In the genomic region with DNA sequence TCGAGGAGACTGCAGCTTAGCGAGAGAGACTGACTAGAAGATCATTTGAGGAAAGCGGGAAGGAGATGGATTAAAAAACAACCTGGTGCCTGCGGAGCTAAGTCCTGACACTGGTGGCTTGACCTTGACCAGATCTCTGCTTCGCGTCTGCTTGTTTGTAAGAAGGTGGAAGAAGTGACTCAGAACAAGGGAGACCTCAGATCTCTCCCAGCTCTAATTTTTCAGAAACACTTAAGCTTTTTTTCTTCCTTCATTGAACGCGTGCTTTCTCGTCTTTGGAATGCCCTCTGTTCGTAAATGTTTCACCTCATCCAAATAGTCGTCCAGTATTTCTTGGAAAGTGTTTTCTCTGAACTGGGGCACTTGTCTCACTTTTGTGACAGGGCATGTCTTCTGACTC, we compare ENCODE assay signal across 8 mouse cellular contexts. TPM values are rescaled to one million over a fixed set of nuclear protein-coding genes. Genes with fewer than 3 reads are reported as not detected.
A peak's percentile ranks its signal among the peaks of the same experiment; 100 is the strongest.
DNase-seq lines count a peak whose midpoint lies in the region; ATAC-seq and TF ChIP-seq lines count a peak whose summit lies in the region.

No protein-coding gene starts in this region.

- peaks cover 29% of the 10 kb centered on the region for H3K79me2 ChIP-seq in myocyte (ENCODE audit: control insufficient read depth, insufficient read depth)

- peak overlapping the region; percentile 71 for H3K4me2 ChIP-seq in heart, embryonic 14.5 days (ENCODE audit: low read length)
- peak overlapping the region; percentile 93 for H3K4me2 ChIP-seq in myocyte (ENCODE audit: low read depth)

- H3K27ac ChIP-seq in heart, embryonic 14.5 days (replicated peaks in 1 of 2; ENCODE audit: control insufficient read depth in 1 of 2, insufficient read depth in 1 of 2, low read depth in 2 of 2, low read length in 2 of 2), result peak overlapping the region; percentile 86 to 99
- peak overlapping the region; percentile 93 for H3K27ac ChIP-seq in embryonic facial prominence, embryonic 10.5 days (replicated peaks)

- no peak for DNase-seq in heart, postnatal 14 days
- DNase-seq in embryonic facial prominence, embryonic 10.5 days (ENCODE audit: low spot score), result no peak
- DNase-seq in kidney, postnatal 36 days, result peak; percentile 27 to 44
- DNase-seq in ovary, adult 18-20 months (ENCODE audit: low spot score), result no peak
- DNase-seq in frontal cortex, postnatal 25 days (ENCODE audit: low spot score in 2 of 2), result no peak
- DNase-seq in cerebellum, adult 9-11 months, result no peak

- peak overlapping the region; percentile 98 for H3K9ac ChIP-seq in heart, embryonic 14.5 days (ENCODE audit: low read length)

- no peaks in the 10 kb centered on the region for H3K27me3 ChIP-seq in heart, embryonic 14.5 days (ENCODE audit: control insufficient read depth, insufficient read depth, low read length)
- peaks cover 10% of the 10 kb centered on the region; the same call in 1 of the 2 replicates for H3K27me3 ChIP-seq in embryonic facial prominence, embryonic 10.5 days (replicated peaks; ENCODE audit: low read depth, poor library complexity, severe bottlenecking)
- H3K27me3 ChIP-seq in myocyte (ENCODE audit: control insufficient read depth, insufficient read depth, insufficient read length), result no peaks in the 10 kb centered on the region

- H3K36me3 ChIP-seq in heart, embryonic 14.5 days (ENCODE audit: control insufficient read depth, insufficient read depth, low read length), result no peaks in the 10 kb centered on the region
- no peaks in the 10 kb centered on the region for H3K36me3 ChIP-seq in embryonic facial prominence, embryonic 10.5 days (replicated peaks)
- no peaks in the 10 kb centered on the region for H3K36me3 ChIP-seq in myocyte (ENCODE audit: control insufficient read depth, insufficient read depth)

- H3K4me1 ChIP-seq in heart, embryonic 14.5 days (ENCODE audit: control insufficient read depth in 2 of 2, insufficient read depth in 2 of 2, low read length in 2 of 2), result peaks cover 5 to 13% of the 10 kb centered on the region in 2 experiments
- H3K4me1 ChIP-seq in embryonic facial prominence, embryonic 10.5 days, result peaks cover 27% of the 10 kb centered on the region

- ATAC-seq in heart, embryonic 14.5 days (ENCODE audit: insufficient number of reproducible peaks, insufficient read depth, low FRiP score, low read depth), result no peak

- H3ac ChIP-seq in myocyte (ENCODE audit: control insufficient read depth, insufficient read length), result no peak overlapping the region

- intact Hi-C loops in heart, postnatal 14 days (cut with DNase I), result loop anchor here (2.0 kb wide), 1 partner anchor 216 kb away; no protein-coding TSS in a partner anchor

- H3K9me3 ChIP-seq in heart, embryonic 14.5 days (ENCODE audit: control insufficient read depth, low read length), result no peaks in the 10 kb centered on the region
- no peaks in the 10 kb centered on the region for H3K9me3 ChIP-seq in embryonic facial prominence, embryonic 10.5 days

- peak overlapping the region; percentile 43 to 97; a peak in 3 of 4 replicates for H3K4me3 ChIP-seq in heart, embryonic 14.5 days (ENCODE audit: control insufficient read depth in 1 of 2, insufficient read depth in 1 of 2, low read depth in 1 of 2, low read length in 2 of 2)
- peak overlapping the region; percentile 73 for H3K4me3 ChIP-seq in embryonic facial prominence, embryonic 10.5 days
- H3K4me3 ChIP-seq in myocyte, result peak overlapping the region; percentile 72

- 8% methylated on average over 11 of the region's 11 CpGs for WGBS in heart, embryonic 14.5 days
- 12% methylated on average over 11 of the region's 11 CpGs for WGBS in embryonic facial prominence, embryonic 10.5 days

- TF ChIP-seq POLR2A in myocyte (IDR thresholded peaks at IDR 0.05; ENCODE audit: insufficient read length, low read depth), result no peak

TF ChIP-seq in myocyte, 11 proteins besides CTCF, POLR2A, EP300 and RAD21:
- TF ChIP-seq POLR2AphosphoS2 (IDR thresholded peaks at IDR 0.05; ENCODE audit: insufficient read length, low read depth), result no peak
- no peak for TF ChIP-seq CEBPB (IDR thresholded peaks at IDR 0.05; ENCODE audit: insufficient read depth, poor library complexity, severe bottlenecking)
- TF ChIP-seq MYOG (IDR thresholded peaks at IDR 0.05; ENCODE audit: control insufficient read depth in 1 of 3, insufficient read depth in 1 of 3, insufficient read length in 2 of 3, low read depth in 2 of 3), result no peak
- no peak for TF ChIP-seq TCF3 (IDR thresholded peaks at IDR 0.05; ENCODE audit: insufficient read length, low read depth)
- no peak for TF ChIP-seq REST (IDR thresholded peaks at IDR 0.05; ENCODE audit: insufficient read depth, insufficient read length)
- no peak for TF ChIP-seq TCF12 (IDR thresholded peaks at IDR 0.05; ENCODE audit: insufficient read depth, poor library complexity, severe bottlenecking)
- no peak for TF ChIP-seq MAX (IDR thresholded peaks at IDR 0.05; ENCODE audit: low read depth)
- TF ChIP-seq USF1 (IDR thresholded peaks at IDR 0.05; ENCODE audit: low read depth), result no peak
- no peak for TF ChIP-seq E2F4 (IDR thresholded peaks at IDR 0.05; ENCODE audit: insufficient read depth)
- TF ChIP-seq MYOD1 (IDR thresholded peaks at IDR 0.05; ENCODE audit: control insufficient read depth in 1 of 3, insufficient read length in 2 of 3, low read depth in 2 of 3), result no peak
- no peak for TF ChIP-seq SRF (IDR thresholded peaks at IDR 0.05; ENCODE audit: control insufficient read depth, insufficient read length, low read depth)

RNA-seq across cellular contexts. Expression of gene Magi3, which starts 1.0 kb away (rescaled TPM):
- polyA plus RNA-seq in heart, embryonic 14.5 days (2014; fragmentation: Nextera tagmentation; extraction: Ambion mirVana), result 13.1 and 15.3 TPM in 2 replicates
- 10 to 100 TPM; 35.8 to 41.7 TPM for total RNA-seq in heart, postnatal 14 days (2021)
- polyA plus RNA-seq in embryonic facial prominence, embryonic 10.5 days (2016; fragmentation: Nextera tagmentation; extraction: Ambion mirVana), result 4.0 and 5.2 TPM in 2 replicates
- 5.5 TPM for polyA plus RNA-seq in myocyte (2012; fragmentation: generic; extraction: Trizol)

Comparison
In these comparisons a context has a peak if more than half of its experiments do, and no peak if none do; other contexts are left out.
1. DNase-seq: peak in kidney, postnatal 36 days (2 of 2); none in heart, postnatal 14 days (0 of 2), embryonic facial prominence, embryonic 10.5 days (single experiment), ovary, adult 18-20 months (single experiment), frontal cortex, postnatal 25 days (0 of 2) and cerebellum, adult 9-11 months (single experiment).
2. Peak in every context shown above with its lines, with median percentiles within 50 percentile points of each other: H3K4me3 ChIP-seq.